Mouse (Mus musculus) bone marrow macrophage, adult 2 months (primary cell): ENCODE measurements at regions not wholly inside any gene's neighbourhood (a gene's known extent, or its start where the extent isn't known, plus 50 kb on each side); places are given as distances from the start of the nearest gene placed in this dataset.

ENCODE experiments used
- CTCF ChIP-seq: IDR thresholded peaks from 2 replicates; pipeline ENCODE4 v1.5.1; 2012; ENCODE audit warnings: low read depth, mild to moderate bottlenecking, low read length, moderate library complexity
- POLR2A ChIP-seq: IDR thresholded peaks from 2 replicates; pipeline ENCODE4 v1.6.1; 2012; ENCODE audit warnings: mild to moderate bottlenecking, low read depth, low read length, borderline replicate concordance

GRCm38 (mm10) chr6:39274774-39275502 is 68.3 kb upstream of the Kdm7a start:
- TF ChIP-seq POLR2A (no peak), CTCF (no peak)
